Mouse (Mus musculus): ENCODE results near the gene Olfr961.

Olfr961 gene

GRCm38 (mm10) chr9:39644785-39645184 lies at the start of gene Olfr961:
TSS of gene Olfr961 (plus strand) at chr9:39645085.
- DNase-seq (ENCODE audit: low spot score): no peak

DNA sequence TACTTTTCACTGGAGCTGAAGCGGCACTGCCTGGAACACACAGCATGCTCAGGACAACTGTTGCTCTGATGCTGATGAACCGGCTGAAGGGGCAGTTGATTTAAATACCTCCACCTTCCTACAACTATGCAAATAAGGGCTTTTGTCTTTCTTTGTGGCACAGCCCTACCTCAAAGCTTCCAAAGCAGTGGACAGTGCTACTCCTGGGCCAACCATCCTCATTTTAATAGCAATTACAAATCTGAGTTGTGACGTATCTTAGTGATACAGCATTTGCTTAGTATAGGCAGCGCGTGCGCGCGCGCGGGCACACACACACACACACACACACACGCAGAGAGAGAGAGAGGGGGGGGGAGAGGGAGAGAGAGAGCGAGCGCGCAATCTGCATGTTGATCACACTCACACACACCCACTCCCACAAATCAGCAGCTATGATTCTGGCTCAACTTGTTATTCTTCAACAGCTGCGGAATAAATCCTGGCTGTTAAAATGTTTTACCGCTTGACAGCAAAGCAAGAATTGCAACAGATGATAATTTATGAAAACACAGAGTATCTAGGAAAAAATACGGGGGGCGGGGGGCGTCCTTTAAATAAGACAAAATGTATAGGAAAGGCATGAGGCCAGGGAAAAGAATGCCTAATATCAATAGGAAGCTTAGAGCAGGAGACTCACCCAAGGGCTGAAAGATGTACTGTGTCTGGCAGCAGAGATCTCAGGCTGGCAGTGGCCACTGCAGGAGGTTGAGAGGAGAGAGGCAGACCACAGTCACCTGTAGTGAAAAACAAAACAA lies 42.2 kb upstream of the Olfr961 start:
- no peak for DNase-seq (ENCODE audit: low spot score)

DNA sequence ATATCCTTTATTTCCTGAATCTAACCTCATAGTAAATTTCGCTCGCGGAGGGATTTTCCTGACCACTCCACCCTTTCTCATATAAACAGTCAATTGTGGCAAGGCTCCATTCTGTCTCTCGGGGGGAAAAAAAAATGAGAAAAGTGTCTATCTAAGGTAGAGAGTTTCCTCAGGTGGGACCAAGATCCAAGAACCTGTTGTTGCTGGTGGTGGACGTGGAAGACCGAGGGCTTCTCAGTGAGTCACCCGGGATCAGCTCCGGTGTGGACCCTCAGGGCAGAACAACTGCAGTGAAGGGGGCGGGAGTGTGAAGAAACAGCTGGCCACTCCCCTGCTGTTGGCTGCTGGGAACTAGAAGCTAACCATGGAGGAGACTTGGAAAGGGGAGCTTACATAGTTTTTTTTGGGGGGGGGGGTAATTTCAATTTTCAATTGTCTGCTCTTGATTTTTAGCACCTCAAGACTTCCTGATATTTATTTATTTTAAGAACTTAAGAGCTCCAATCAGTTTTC lies 41.5 kb upstream of the Olfr961 start:
- DNase-seq (ENCODE audit: low spot score): no peak

DNA sequence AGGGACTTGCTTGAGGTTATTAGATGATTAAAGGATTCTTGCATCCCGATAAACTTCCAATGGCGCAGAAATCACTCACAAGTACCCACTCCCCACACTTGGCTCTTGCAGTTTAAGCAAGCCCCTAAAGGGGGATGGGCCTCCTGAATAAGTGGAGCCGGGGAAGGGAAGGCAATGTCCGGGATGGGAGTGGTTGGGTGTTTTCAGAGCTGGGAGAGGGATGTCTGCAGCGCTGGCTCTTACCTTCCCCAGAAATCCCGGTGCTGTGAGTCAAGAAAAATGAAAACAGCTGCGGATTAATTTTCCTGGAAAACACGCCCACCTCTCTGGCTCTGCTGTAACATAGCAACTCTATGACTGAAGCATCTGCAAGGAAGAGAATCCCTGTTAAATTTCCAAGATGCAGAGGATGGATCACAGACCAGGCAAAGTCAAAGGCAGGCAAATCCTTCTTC lies 40.9 kb upstream of the Olfr961 start, which contains the start of gene AW551984:
TSS of gene AW551984 (minus strand) at position 405 of the 455 bp plus-strand sequence.
- no peak for DNase-seq (ENCODE audit: low spot score)

GRCm38 (mm10) chr9:39608497-39608896 lies 36.4 kb upstream of the Olfr961 start:
- no peak for DNase-seq (ENCODE audit: low spot score)

- no peak for DNase-seq (ENCODE audit: low spot score)
Observed at GRCm38 (mm10) chr9:39610355-39610754, 34.5 kb upstream of the Olfr961 start, which contains the start of gene Olfr148. TSS of gene Olfr148 (plus strand) at chr9:39610655.

DNA sequence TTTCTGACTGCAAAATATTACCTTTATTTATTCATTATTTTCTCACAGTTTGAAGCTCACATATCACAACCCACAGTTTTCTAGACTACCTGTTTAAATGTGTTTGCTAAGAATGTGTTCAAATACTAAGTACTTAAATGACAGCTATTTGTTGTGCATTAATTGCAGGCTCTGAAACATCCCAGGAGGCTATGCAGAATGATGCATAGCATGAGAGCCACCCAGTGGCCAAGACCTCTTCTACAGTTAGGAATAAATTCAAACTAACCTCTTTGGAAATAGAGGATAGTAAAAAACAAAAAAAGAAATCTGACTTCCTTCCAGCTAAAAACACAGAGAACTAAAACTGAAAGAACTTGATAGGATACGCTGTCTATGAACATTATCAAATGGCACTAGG lies 32.9 kb upstream of the Olfr961 start:
- no peak for DNase-seq (ENCODE audit: low spot score)

DNA sequence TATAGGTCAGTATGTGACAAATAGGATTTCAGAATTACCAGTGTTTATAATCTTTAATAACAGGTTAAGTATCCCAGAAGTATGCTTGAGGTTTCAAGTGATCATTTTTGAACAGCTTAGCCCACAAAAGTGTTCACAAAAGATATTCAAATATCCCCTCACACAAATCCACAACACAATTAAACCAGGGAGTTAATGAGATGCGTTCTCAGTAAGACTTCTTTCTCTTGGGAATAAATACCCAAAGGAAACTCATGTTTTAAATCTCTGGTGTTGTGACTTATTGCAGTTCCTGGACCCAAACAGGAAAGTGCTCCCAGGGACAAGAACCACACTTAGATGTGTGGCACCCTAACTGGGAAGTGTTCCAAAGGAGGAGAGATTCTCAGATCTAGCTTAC lies 23.8 kb upstream of the Olfr961 start, which contains the start of gene Olfr960:
TSS of gene Olfr960 (plus strand) at position 301 of the 400 bp plus-strand sequence.
- DNase-seq (ENCODE audit: low spot score): no peak

DNA sequence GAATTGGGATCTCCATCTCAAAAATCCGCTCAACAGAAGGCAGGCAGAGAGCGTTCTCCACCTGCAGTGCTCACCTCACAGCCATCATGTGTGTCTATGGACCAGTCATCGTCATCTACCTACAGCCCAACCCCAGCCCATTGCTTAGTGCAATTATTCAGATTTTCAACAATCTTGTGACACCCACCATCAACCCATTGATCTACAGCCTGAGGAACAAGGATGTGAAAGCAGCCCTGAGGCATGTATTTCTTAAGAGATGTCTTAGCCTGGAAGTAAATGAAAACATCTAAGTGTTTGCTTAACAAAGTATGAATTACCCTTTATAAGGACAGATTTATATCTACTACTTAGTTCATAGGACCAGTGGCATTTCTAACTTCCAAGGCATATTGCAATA lies 21.1 kb upstream of the Olfr961 start:
- no peak for DNase-seq (ENCODE audit: low spot score)

DNA sequence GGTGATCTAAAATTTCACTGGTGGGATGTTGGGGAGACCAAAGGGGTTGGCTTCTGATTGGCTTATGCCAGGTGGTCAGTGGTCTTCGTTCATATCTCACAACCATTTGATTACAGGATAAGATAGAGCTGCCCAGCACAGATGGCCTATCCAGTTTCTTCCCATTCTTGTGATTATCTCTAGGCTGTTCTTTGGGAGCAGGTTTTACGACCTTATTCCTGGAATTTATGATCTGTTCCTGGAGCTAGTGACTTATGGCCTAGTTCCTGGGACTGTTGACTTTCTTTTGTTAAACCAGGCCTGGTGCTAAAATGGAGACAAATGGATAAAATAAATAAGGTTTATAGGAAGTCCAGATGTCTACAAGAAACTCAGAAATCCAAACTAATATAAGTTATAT lies 20.2 kb upstream of the Olfr961 start:
- no peak for DNase-seq (ENCODE audit: low spot score)

GRCm38 (mm10) chr9:39629069-39629468 lies 15.8 kb upstream of the Olfr961 start:
- DNase-seq (ENCODE audit: low spot score): no peak

DNA sequence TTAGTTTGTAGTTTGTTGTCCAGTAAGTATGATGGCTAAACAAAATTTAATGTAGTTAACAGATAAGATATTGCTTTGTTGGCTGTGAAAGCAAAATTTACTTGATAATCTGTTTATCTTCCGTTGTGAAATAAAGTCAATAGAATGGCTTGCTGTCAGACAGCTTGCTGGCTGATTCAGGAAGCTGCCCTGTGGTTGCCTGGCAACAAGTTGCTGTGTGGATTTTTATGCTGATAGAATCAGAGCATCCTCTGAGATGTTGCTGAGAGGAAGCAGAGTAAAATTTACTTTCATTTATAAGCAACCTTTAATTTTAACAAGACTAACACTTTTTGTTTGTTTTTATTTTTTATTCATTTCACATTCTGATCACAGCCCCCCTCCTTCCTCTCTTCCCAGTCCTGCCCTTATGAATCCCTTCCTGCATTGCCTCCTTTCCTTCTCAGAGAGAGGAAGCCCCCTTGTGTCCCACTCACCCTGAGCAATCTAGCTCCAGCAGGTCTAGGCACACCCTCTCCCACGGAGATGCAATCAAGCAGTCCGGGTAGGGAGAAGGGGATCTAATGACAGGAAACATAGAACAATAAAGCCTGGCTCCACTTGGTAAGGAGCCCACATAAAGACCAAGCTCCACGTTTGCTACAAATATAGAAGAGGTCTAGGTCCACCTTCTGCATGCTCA lies 10.8 kb upstream of the Olfr961 start:
- no peak for DNase-seq (ENCODE audit: low spot score)

GRCm38 (mm10) chr9:39647382-39647781 lies 2.5 kb downstream of the Olfr961 start:
- no peak for DNase-seq (ENCODE audit: low spot score)

GRCm38 (mm10) chr9:39654756-39655396 lies 10.0 kb downstream of the Olfr961 start:
- no peak for DNase-seq (ENCODE audit: low spot score)

DNA sequence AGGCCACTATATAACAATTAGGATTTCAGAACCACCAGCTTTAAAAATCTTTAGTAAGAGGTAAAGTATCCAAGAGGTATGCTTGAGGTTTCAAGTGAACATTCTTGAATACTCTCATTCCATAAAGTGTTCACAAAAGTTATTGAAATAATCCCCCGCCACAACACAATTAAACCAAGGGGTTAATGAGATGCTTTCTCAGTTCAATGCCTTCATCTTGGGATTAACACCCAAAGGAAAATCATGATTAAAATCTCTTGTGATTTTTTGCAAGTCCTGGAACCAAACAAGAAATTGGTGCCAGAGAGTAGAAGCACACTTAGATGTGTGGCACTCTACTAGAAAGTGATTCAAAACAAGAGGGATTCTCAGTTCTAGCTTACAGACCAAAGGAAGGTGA lies 22.0 kb downstream of the Olfr961 start, which contains the start of gene Olfr963:
TSS of gene Olfr963 (plus strand) at position 301 of the 400 bp plus-strand sequence.
- DNase-seq (ENCODE audit: low spot score): no peak

DNA sequence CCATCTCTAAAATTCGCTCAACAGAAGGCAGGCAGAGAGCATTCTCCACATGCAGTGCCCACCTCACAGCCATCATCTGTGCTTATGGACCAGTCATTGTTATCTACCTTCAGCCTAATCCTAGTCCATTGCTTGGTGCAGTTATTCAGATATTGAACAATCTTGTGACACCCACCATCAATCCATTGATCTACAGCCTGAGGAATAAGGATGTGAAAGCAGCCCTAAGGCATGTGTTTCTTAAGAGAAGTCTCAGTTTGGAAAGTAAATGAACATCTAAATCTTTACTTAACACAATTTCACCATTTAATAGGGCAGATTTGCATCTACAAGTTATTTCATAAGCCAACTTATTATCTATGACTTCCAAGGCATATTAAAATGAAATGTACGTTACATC lies 24.8 kb downstream of the Olfr961 start:
- no peak for DNase-seq (ENCODE audit: low spot score)

DNA sequence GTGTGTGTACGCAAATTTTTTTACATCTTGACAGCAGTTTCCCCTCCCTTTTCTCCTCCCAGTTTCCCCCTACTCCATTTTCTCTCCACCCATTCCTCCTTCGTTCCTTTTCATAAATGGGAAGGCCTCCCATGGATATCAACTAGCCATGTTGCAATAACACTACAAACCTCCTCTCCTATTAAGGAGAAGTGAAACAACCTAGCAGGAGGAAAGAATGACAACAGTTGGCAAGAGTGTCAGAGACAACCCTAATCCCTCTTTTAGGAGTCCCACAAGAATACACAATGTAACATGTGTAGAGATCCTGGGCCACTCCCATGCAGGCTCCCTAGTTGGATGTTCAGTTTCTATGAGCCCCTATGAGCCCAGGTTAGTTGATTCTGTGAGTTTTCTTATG lies 29.9 kb downstream of the Olfr961 start:
- DNase-seq (ENCODE audit: low spot score): no peak

DNA sequence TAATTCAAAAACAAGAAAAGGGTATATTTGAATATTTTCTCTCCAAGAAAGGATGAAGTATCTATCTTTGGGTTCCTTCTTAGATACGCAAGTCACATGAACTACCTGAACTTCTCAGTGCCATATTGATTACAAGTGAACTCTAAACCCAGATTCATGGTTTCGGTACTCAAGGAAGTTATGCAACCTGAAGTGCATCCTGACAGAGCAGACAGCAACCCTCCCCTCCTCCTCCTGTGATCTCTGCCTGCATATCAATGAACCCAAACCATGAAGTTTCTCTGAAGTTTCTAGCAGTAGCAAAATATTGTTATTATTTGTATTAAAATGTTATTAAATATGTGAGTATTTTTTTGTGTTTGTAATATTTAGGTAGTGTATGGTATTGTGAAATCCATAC lies 33.7 kb downstream of the Olfr961 start:
- no peak for DNase-seq (ENCODE audit: low spot score)

GRCm38 (mm10) chr9:39679280-39679679 lies 34.4 kb downstream of the Olfr961 start:
- no peak for DNase-seq (ENCODE audit: low spot score)

All from lung, postnatal 25 days (tissue).